Mouse (Mus musculus): ENCODE data around the gene Epb41. TPM values are rescaled to one million over a fixed set of nuclear protein-coding genes. Genes with fewer than 3 reads are reported as not detected.

Gene Epb41
- polyA plus RNA-seq, 2 experiments: 113 to 153 TPM

- WGBS (ENCODE audit: insufficient replicate concordance): 68% methylated on average over 6 of the region's 6 CpGs
- peak overlapping the region; percentile 83 for H3K27ac ChIP-seq
- no peaks in the 10 kb centered on the region for H3K27me3 ChIP-seq (ENCODE audit: control insufficient read depth, insufficient read depth, low read length)
- H3K36me3 ChIP-seq (replicated peaks; ENCODE audit: control insufficient read depth, insufficient read depth, low read depth): peaks cover 22% of the 10 kb centered on the region
- no peak overlapping the region for H3K4me3 ChIP-seq (ENCODE audit: insufficient read depth in 1 of 2, low read depth in 2 of 2, low read length in 2 of 2)
- DNase-seq (ENCODE audit: low read depth in 3 of 3, low spot score in 3 of 3) (no peak), ATAC-seq (ENCODE audit: insufficient read depth) (peak; percentile 32)
- H3K9ac ChIP-seq (replicated peaks): no peak overlapping the region
- peak overlapping the region; percentile 62 for H3K4me2 ChIP-seq (ENCODE audit: low read depth)
- no peak for TF ChIP-seq EP300 (IDR thresholded peaks at IDR 0.05; ENCODE audit: low read depth)
- TF ChIP-seq CTCF (IDR thresholded peaks at IDR 0.05; ENCODE audit: low read depth): no peak
- peaks cover 51 to 53% of the 10 kb centered on the region in 2 experiments for H3K4me1 ChIP-seq (replicated peaks; ENCODE audit: control insufficient read depth in 2 of 2, insufficient read depth in 2 of 2, low read length in 1 of 2)
- no peaks in the 10 kb centered on the region for H3K9me3 ChIP-seq (ENCODE audit: control insufficient read depth, low read length)
Observed at GRCm38 (mm10) chr4:132041471-132042332, 33.4 kb downstream of the Epb41 start.

DNA sequence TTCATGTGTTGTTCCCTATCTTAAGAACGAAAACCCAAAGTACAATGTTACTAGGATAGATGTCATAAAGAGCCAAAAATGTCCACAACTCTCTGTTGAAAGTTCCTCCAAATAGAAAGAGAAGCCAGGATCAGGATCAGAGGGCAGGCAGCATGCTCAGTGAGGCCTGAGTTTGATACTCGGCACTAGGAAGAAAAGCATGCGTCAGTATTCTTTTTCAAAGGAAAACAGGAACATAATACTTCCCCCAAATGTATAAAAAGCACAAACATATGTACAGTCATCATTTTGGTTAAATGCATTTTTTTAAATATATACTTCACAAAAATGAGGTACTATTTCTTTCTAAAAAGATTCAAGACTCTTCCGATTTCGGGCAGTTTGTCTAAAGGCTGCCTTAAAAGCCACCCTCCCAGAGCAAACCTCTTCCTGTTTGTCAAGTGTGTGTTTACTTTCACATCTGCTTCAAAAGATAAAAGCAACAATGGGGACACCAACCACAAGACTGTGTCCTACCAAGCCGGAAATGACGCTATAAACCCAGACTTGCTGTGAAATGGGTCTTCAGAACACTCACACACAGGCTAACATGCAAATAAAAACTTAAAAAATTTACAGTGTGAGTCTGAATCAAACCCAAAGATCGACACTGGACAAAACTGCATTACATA, 35.0 kb downstream of the Epb41 start:
- DNase-seq (ENCODE audit: low read depth in 3 of 3, low spot score in 3 of 3) (peak; percentile 64 to 74 (median 66)), ATAC-seq (ENCODE audit: insufficient read depth) (peak; percentile 77)
- peaks cover 50 to 54% of the 10 kb centered on the region in 2 experiments for H3K4me1 ChIP-seq (replicated peaks; ENCODE audit: control insufficient read depth in 2 of 2, insufficient read depth in 2 of 2, low read length in 1 of 2)
- H3K27me3 ChIP-seq (ENCODE audit: control insufficient read depth, insufficient read depth, low read length): no peaks in the 10 kb centered on the region
- peaks cover 27% of the 10 kb centered on the region for H3K36me3 ChIP-seq (replicated peaks; ENCODE audit: control insufficient read depth, insufficient read depth, low read depth)
- H3K4me2 ChIP-seq (ENCODE audit: low read depth): peak overlapping the region; percentile 62
- WGBS (ENCODE audit: insufficient replicate concordance): 13% methylated on average over 8 of the region's 8 CpGs
- H3K27ac ChIP-seq: peak overlapping the region; percentile 83
- H3K4me3 ChIP-seq (ENCODE audit: insufficient read depth in 1 of 2, low read depth in 2 of 2, low read length in 2 of 2): peak overlapping the region in 1 of 2 experiments; percentile 24; a peak in 2 of 4 replicates
- H3K9me3 ChIP-seq (ENCODE audit: control insufficient read depth, low read length): no peaks in the 10 kb centered on the region
- TF ChIP-seq EP300 (IDR thresholded peaks at IDR 0.05; ENCODE audit: low read depth): peak; percentile 61
- no peak for TF ChIP-seq CTCF (IDR thresholded peaks at IDR 0.05; ENCODE audit: low read depth)
- peak overlapping the region; percentile 57 for H3K9ac ChIP-seq (replicated peaks)

- no peak overlapping the region for H3K4me3 ChIP-seq (ENCODE audit: insufficient read depth in 1 of 2, low read depth in 2 of 2, low read length in 2 of 2)
- no peak for TF ChIP-seq CTCF (IDR thresholded peaks at IDR 0.05; ENCODE audit: low read depth)
- no peak for TF ChIP-seq EP300 (IDR thresholded peaks at IDR 0.05; ENCODE audit: low read depth)
- H3K36me3 ChIP-seq (replicated peaks; ENCODE audit: control insufficient read depth, insufficient read depth, low read depth): peaks cover 27% of the 10 kb centered on the region
- H3K4me1 ChIP-seq (replicated peaks; ENCODE audit: control insufficient read depth in 2 of 2, insufficient read depth in 2 of 2, low read length in 1 of 2): peaks cover 48 to 54% of the 10 kb centered on the region in 2 experiments
- peak overlapping the region; percentile 62 for H3K4me2 ChIP-seq (ENCODE audit: low read depth)
- no peak overlapping the region for H3K9ac ChIP-seq (replicated peaks)
- peak; percentile 25; the same call in 1 of the 2 replicates for ATAC-seq (ENCODE audit: insufficient read depth)
- no peak for DNase-seq (ENCODE audit: low read depth in 3 of 3, low spot score in 3 of 3)
- H3K27me3 ChIP-seq (ENCODE audit: control insufficient read depth, insufficient read depth, low read length): no peaks in the 10 kb centered on the region
- no peaks in the 10 kb centered on the region for H3K9me3 ChIP-seq (ENCODE audit: control insufficient read depth, low read length)
- H3K27ac ChIP-seq: peak overlapping the region; percentile 83
- 70% methylated on average over 2 of the region's 2 CpGs for WGBS (ENCODE audit: insufficient replicate concordance)
Observed at GRCm38 (mm10) chr4:132039521-132039920, 35.6 kb downstream of the Epb41 start.

GRCm38 (mm10) chr4:132038809-132039208, 36.3 kb downstream of the Epb41 start:
- WGBS (ENCODE audit: insufficient replicate concordance): 39% methylated on average over 2 of the region's 2 CpGs
- H3K4me1 ChIP-seq (replicated peaks; ENCODE audit: control insufficient read depth in 2 of 2, insufficient read depth in 2 of 2, low read length in 1 of 2): peaks cover 48 to 57% of the 10 kb centered on the region in 2 experiments
- H3K9me3 ChIP-seq (ENCODE audit: control insufficient read depth, low read length): no peaks in the 10 kb centered on the region
- no peak for TF ChIP-seq EP300 (IDR thresholded peaks at IDR 0.05; ENCODE audit: low read depth)
- TF ChIP-seq CTCF (IDR thresholded peaks at IDR 0.05; ENCODE audit: low read depth): no peak
- no peak overlapping the region for H3K4me3 ChIP-seq (ENCODE audit: insufficient read depth in 1 of 2, low read depth in 2 of 2, low read length in 2 of 2)
- ATAC-seq (ENCODE audit: insufficient read depth) (no peak), DNase-seq (ENCODE audit: low read depth in 3 of 3, low spot score in 3 of 3) (no peak)
- no peaks in the 10 kb centered on the region for H3K27me3 ChIP-seq (ENCODE audit: control insufficient read depth, insufficient read depth, low read length)
- H3K4me2 ChIP-seq (ENCODE audit: low read depth): no peak overlapping the region
- H3K27ac ChIP-seq: no peak overlapping the region
- no peak overlapping the region for H3K9ac ChIP-seq (replicated peaks)
- H3K36me3 ChIP-seq (replicated peaks; ENCODE audit: control insufficient read depth, insufficient read depth, low read depth): peaks cover 27% of the 10 kb centered on the region

DNA sequence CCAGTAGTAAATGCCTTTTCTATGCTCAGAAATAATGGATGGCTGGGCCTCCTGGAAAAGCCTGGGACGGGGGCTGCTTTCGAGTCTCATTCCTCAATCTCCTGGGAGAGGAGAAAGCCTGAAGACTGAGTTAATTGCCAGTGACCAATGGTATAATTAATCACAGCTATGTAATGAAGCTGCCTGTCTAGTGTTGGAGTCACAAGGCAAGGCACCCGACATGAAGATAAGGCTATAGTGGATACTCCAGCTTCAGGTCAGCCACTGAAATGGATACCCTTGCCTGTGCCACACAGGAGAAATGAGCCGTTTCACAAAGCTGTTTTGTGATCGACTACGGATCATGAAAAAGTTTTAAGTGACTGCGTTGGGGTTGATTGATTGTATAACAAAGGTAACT, 37.1 kb downstream of the Epb41 start:
- TF ChIP-seq EP300 (IDR thresholded peaks at IDR 0.05; ENCODE audit: low read depth): no peak
- TF ChIP-seq CTCF (IDR thresholded peaks at IDR 0.05; ENCODE audit: low read depth): no peak

More for the DNA sequence above, 37.1 kb downstream of the Epb41 start:
- Histone ChIP-seq H3K9ac (replicated peaks) (no peak overlapping the region), H3K4me2 (ENCODE audit: low read depth) (no peak overlapping the region), H3K36me3 (replicated peaks; ENCODE audit: control insufficient read depth, insufficient read depth, low read depth) (peaks cover 27% of the 10 kb centered on the region), H3K4me3 (ENCODE audit: insufficient read depth in 1 of 2, low read depth in 2 of 2, low read length in 2 of 2) (no peak overlapping the region), H3K4me1 (replicated peaks; ENCODE audit: control insufficient read depth in 2 of 2, insufficient read depth in 2 of 2, low read length in 1 of 2) (peaks cover 48 to 56% of the 10 kb centered on the region in 2 experiments), H3K27ac (no peak overlapping the region), H3K9me3 (ENCODE audit: control insufficient read depth, low read length) (no peaks in the 10 kb centered on the region), H3K27me3 (ENCODE audit: control insufficient read depth, insufficient read depth, low read length) (no peaks in the 10 kb centered on the region)
- ATAC-seq (ENCODE audit: insufficient read depth) (no peak), DNase-seq (ENCODE audit: low read depth in 3 of 3, low spot score in 3 of 3) (no peak)
- WGBS (ENCODE audit: insufficient replicate concordance): 78% methylated on average over 7 of the region's 7 CpGs
